ENCODE assay signal across 8 mouse cellular contexts in the genomic region with DNA sequence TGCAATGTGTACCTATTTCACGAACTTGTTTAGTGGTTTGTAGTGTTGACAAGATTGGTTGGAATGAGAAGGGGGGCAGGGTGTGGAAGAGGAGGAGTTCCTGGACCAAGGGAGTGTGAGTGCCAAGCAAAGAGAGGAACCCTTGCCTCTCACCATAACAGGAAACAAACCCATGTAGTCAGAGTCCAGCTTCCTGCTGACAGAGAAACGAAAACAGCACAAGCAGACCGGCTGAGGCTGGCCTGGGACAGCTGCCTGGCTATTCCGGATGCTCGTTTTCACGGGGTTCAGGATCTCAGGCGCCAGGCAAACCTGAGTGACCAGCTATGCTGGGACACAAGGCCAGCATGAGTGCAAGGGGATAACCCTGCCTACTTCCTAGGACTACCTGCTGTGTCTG.
A peak's percentile ranks its signal among the peaks of the same experiment; 100 is the strongest.
DNase-seq lines count a peak whose midpoint lies in the region; ATAC-seq and TF ChIP-seq lines count a peak whose summit lies in the region.

No protein-coding gene starts in this region.

- no peaks in the 10 kb centered on the region for H3K9me3 ChIP-seq in neural tube, embryonic 11.5 days (ENCODE audit: control insufficient read depth, low read length)
- H3K9me3 ChIP-seq in neural tube, embryonic 15.5 days (replicated peaks) = no peaks in the 10 kb centered on the region
- H3K9me3 ChIP-seq in kidney, postnatal 0 days (replicated peaks; ENCODE audit: low read length) = no peaks in the 10 kb centered on the region

- TF ChIP-seq CTCF in kidney, postnatal 0 days (IDR thresholded peaks at IDR 0.05; ENCODE audit: low read depth) = no peak

- no peaks in the 10 kb centered on the region for H3K27me3 ChIP-seq in neural tube, embryonic 11.5 days (ENCODE audit: control insufficient read depth, insufficient read depth, low read length)
- H3K27me3 ChIP-seq in neural tube, embryonic 15.5 days (replicated peaks) = no peaks in the 10 kb centered on the region
- H3K27me3 ChIP-seq in kidney, postnatal 0 days (ENCODE audit: insufficient read depth, low read length) = no peaks in the 10 kb centered on the region

- DNase-seq in neural tube, embryonic 11.5 days (ENCODE audit: low spot score) = no peak
- DNase-seq in heart, adult 11 months = peak; percentile 99
- DNase-seq in kidney, postnatal 0 days (ENCODE audit: low spot score) = peak; percentile 46
- no peak for DNase-seq in left cerebral cortex, adult 9 months (ENCODE audit: low spot score in 2 of 2)
- DNase-seq in testis, postnatal 14 days (ENCODE audit: low spot score) = no peak

- H3K36me3 ChIP-seq in neural tube, embryonic 11.5 days (ENCODE audit: control insufficient read depth, insufficient read depth, low read length) = no peaks in the 10 kb centered on the region
- 0 out of 2 replicates have a peak, but pooled peaks cover 4% of the 10 kb centered on the region for H3K36me3 ChIP-seq in neural tube, embryonic 15.5 days
- H3K36me3 ChIP-seq in kidney, postnatal 0 days (ENCODE audit: insufficient read depth, low read length) = no peaks in the 10 kb centered on the region

- no peak overlapping the region for H3K4me2 ChIP-seq in neural tube, embryonic 11.5 days (ENCODE audit: low read depth)
- H3K4me2 ChIP-seq in neural tube, embryonic 15.5 days = no peak overlapping the region
- H3K4me2 ChIP-seq in kidney, postnatal 0 days (ENCODE audit: low read length) = no peak overlapping the region

- WGBS in neural tube, embryonic 11.5 days = 75% methylated on average over 7 of the region's 7 CpGs
- 89% methylated on average over 7 of the region's 7 CpGs for WGBS in neural tube, embryonic 15.5 days
- 76% methylated on average over 7 of the region's 7 CpGs for WGBS in kidney, postnatal 0 days

- no peak overlapping the region for H3K4me3 ChIP-seq in neural tube, embryonic 11.5 days (ENCODE audit: low read depth, low read length)
- H3K4me3 ChIP-seq in neural tube, embryonic 15.5 days (replicated peaks) = no peak overlapping the region
- H3K4me3 ChIP-seq in kidney, postnatal 0 days (replicated peaks; ENCODE audit: low read depth, low read length) = no peak overlapping the region

- no peaks in the 10 kb centered on the region for H3K4me1 ChIP-seq in neural tube, embryonic 11.5 days (ENCODE audit: control insufficient read depth, insufficient read depth, low read length)
- H3K4me1 ChIP-seq in neural tube, embryonic 15.5 days = peaks cover 27% of the 10 kb centered on the region
- no peaks in the 10 kb centered on the region for H3K4me1 ChIP-seq in kidney, postnatal 0 days (replicated peaks; ENCODE audit: insufficient read depth, low read length)

- H3K27ac ChIP-seq in neural tube, embryonic 11.5 days (ENCODE audit: low read depth, low read length) = 0 out of 2 replicates have a peak overlapping the region, but pooled peaks have one; percentile 14
- H3K27ac ChIP-seq in neural tube, embryonic 15.5 days (replicated peaks) = no peak overlapping the region
- H3K27ac ChIP-seq in kidney, postnatal 0 days = 0 out of 2 replicates have a peak overlapping the region, but pooled peaks have one; percentile 47

- H3K9ac ChIP-seq in neural tube, embryonic 11.5 days (ENCODE audit: low read length) = no peak overlapping the region
- no peak overlapping the region for H3K9ac ChIP-seq in neural tube, embryonic 15.5 days (replicated peaks)
- H3K9ac ChIP-seq in kidney, postnatal 0 days (ENCODE audit: low read depth, low read length) = no peak overlapping the region

- ATAC-seq in neural tube, embryonic 11.5 days (ENCODE audit: insufficient read depth, low FRiP score, low TSS enrichment) = no peak
- ATAC-seq in neural tube, embryonic 15.5 days (ENCODE audit: low FRiP score) = no peak
- no peak for ATAC-seq in kidney, postnatal 0 days (replicated peaks; ENCODE audit: low FRiP score, low read depth)
- peak; percentile 74 for ATAC-seq in megakaryocyte, adult 5-6 weeks (ENCODE audit: poor library complexity, severe bottlenecking)
- ATAC-seq in CD4-positive, CD25-positive, alpha-beta regulatory T cell, adult 4 months = no peak

Comparison
In these comparisons a context has a peak if more than half of its experiments do, and no peak if none do; other contexts are left out.
1. DNase-seq: peak in heart, adult 11 months (single experiment) and kidney, postnatal 0 days (single experiment); none in neural tube, embryonic 11.5 days (single experiment), left cerebral cortex, adult 9 months (0 of 2) and testis, postnatal 14 days (single experiment).